Comparison of ENCODE assay signal across 12 mouse cellular contexts in genomic region chr14:101067082-101067481, GRCm38 (mm10).
"Had no signal": no experiment of that assay in that cellular context is flagged by ENCODE, and none has a peak within 500 bp of the region (broad histone marks: within the 10 kb centered on the region; RNA-seq: fewer than 3 reads in every experiment).

No protein-coding gene starts in this region.

- DNase-seq: kidney, adult 9 months; kidney, postnatal 14 days; kidney, postnatal 4 days; liver; lung, adult 18-20 months; lung, postnatal 10 days; lung, postnatal 36 days; midbrain, embryonic 14.5 days; right cerebral cortex, postnatal 14 days; right cerebral cortex, postnatal 4 days; thymus, postnatal 25 days had no signal

- ATAC-seq: liver, embryonic 12.5 days had no signal
